Mouse (Mus musculus): ENCODE measurements around the gene Tspan18. TPM values are rescaled to one million over a fixed set of nuclear protein-coding genes. Genes with fewer than 3 reads are reported as not detected.

Gene Tspan18
- polyA plus RNA-seq, 1 experiment from 2014 or later: 20.1 TPM

DNA sequence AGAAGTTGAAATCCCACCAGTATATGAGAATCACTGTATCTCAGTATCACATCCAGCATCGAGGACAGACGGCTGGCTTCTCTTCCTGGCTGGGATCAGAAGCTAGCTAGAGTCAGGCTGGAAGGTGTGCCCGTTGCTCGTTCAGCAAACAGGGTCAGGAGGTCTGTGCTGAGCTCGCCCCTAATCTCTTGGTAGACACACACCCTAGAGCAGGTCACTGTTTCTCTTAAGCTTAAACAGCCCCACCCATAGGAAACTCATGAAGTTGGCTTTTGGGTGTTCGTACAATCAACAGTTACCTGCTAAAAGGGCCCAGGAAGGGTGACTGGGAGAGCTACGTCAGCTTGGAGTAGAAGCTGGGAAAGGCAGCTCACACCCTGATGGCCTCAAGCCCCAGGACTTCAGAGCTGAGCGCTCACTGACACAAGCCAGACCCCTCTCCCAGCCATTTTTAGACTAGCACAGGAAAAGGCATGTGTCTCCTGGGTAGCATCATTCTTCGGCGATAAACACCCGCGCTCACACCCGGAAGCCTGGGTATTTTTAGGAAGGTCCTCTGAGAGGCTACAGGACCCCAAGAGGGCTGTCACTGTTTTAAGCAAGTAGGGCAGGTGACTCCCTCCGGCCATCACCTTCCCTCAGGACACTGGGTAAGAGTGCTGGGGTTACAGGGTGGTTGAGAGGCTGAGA is 24.4 kb downstream of the Tspan18 start:
- ATAC-seq: no peak
- Histone ChIP-seq H3K36me3 (ENCODE audit: control insufficient read depth, insufficient read depth, low read length) (no peaks in the 10 kb centered on the region), H3K4me2 (ENCODE audit: low read length) (no peak overlapping the region), H3K9me3 (replicated peaks; ENCODE audit: control insufficient read depth, low read length, poor library complexity, severe bottlenecking) (no peaks in the 10 kb centered on the region), H3K4me1 (ENCODE audit: control insufficient read depth, insufficient read depth, low read length) (peaks cover 19% of the 10 kb centered on the region), H3K9ac (ENCODE audit: low read depth, low read length) (no peak overlapping the region), H3K27me3 (ENCODE audit: control insufficient read depth, insufficient read depth, low read depth, low read length) (no peaks in the 10 kb centered on the region), H3K27ac (ENCODE audit: low read length) (no peak overlapping the region), H3K4me3 (ENCODE audit: low read depth, low read length) (no peak overlapping the region)
- 93% methylated on average over 14 of the region's 14 CpGs for WGBS

GRCm38 (mm10) chr2:93306898-93307297 is 27.4 kb downstream of the Tspan18 start:
- no peak overlapping the region for H3K9ac ChIP-seq (ENCODE audit: low read depth, low read length)
- H3K36me3 ChIP-seq (ENCODE audit: control insufficient read depth, insufficient read depth, low read length): no peaks in the 10 kb centered on the region
- ATAC-seq: no peak
- no peaks in the 10 kb centered on the region for H3K27me3 ChIP-seq (ENCODE audit: control insufficient read depth, insufficient read depth, low read depth, low read length)
- H3K4me3 ChIP-seq (ENCODE audit: low read depth, low read length): no peak overlapping the region
- H3K4me2 ChIP-seq (ENCODE audit: low read length): no peak overlapping the region
- whole genome bisulfite sequencing: 88% methylated on average over 4 of the region's 4 CpGs
- H3K27ac ChIP-seq (ENCODE audit: low read length): no peak overlapping the region
- H3K4me1 ChIP-seq (ENCODE audit: control insufficient read depth, insufficient read depth, low read length): peaks cover 24% of the 10 kb centered on the region
- H3K9me3 ChIP-seq (replicated peaks; ENCODE audit: control insufficient read depth, low read length, poor library complexity, severe bottlenecking): no peaks in the 10 kb centered on the region

DNA sequence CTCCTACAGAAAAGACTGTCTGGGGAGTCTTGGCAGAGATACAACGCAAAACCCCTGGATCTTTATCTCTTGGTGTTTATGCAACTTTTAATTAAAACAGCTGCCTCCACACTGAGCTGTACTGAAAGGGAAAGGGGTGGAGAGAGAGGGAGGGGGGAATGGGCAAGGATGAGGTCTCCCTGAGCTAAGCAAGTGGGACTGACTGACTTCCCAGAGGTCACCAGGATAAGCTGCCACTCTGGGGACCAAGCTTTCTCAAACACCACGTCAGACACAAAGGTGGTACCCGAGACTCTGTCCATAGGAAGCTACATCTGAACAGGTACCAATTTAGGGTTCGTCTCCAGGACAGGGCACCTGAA is 30.1 kb downstream of the Tspan18 start:
- peak overlapping the region; percentile 68 for H3K27ac ChIP-seq (ENCODE audit: low read length)
- no peak for ATAC-seq
- WGBS: 32% methylated on average over 4 of the region's 4 CpGs

DNA sequence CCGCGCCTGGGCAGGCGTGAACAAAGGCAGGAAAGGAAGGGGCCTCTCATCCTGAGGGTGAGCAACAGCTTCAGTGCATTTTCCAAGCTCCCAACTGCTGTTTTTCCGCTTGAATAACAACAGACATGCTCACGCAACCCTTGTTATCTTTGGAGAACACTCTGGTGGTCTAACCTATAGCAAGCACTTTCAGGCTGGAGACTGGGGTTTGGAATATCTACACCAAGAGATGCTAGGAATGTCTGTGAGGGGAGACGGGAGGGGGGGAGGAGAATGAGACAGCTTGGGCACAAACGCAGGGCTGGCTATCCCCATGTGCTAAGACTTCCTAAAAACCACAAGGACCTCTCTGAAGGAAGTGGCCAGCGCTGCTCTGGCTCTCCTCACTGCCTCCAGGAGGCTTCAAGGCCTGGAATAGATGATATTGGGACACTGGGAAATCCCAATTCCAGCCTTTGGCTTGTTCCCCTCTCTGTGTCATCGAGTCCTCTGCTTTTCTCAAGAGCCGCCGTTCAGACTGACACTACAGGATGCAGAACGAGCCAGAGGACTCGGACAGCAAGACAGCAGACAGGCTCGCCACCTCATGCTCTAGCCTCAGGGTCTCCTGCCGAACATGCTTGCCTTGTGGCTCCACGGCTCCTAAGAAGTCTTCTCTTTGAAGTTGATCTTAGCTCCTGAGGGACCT is 30.6 kb downstream of the Tspan18 start:
- H3K9ac ChIP-seq (ENCODE audit: low read depth, low read length): no peak overlapping the region

More for the DNA sequence above, 30.1 kb downstream of the Tspan18 start:
- Histone ChIP-seq H3K27me3 (ENCODE audit: control insufficient read depth, insufficient read depth, low read depth, low read length) (no peaks in the 10 kb centered on the region), H3K9me3 (replicated peaks; ENCODE audit: control insufficient read depth, low read length, poor library complexity, severe bottlenecking) (no peaks in the 10 kb centered on the region), H3K4me3 (ENCODE audit: low read depth, low read length) (no peak overlapping the region), H3K4me1 (ENCODE audit: control insufficient read depth, insufficient read depth, low read length) (peaks cover 24% of the 10 kb centered on the region), H3K36me3 (ENCODE audit: control insufficient read depth, insufficient read depth, low read length) (no peaks in the 10 kb centered on the region), H3K9ac (ENCODE audit: low read depth, low read length) (no peak overlapping the region), H3K4me2 (ENCODE audit: low read length) (no peak overlapping the region)

DNA sequence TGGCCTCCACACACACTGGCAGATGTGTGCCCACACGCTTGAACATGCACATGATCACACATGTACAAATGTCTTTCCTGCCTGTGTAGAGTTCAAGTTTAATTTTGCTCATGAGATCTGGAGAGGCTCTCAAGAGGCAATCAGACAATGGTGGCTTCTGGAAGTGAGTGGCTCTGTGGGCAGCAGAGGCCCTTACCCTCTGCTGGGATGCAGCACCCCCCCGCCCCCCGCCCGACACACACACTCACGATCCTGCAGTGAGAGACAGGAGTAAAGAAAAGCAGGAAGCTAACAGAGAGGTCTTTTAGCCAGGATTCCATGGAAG is 31.1 kb downstream of the Tspan18 start:
- Histone ChIP-seq H3K4me2 (ENCODE audit: low read length) (no peak overlapping the region), H3K9me3 (replicated peaks; ENCODE audit: control insufficient read depth, low read length, poor library complexity, severe bottlenecking) (no peaks in the 10 kb centered on the region), H3K27me3 (ENCODE audit: control insufficient read depth, insufficient read depth, low read depth, low read length) (no peaks in the 10 kb centered on the region), H3K36me3 (ENCODE audit: control insufficient read depth, insufficient read depth, low read length) (no peaks in the 10 kb centered on the region), H3K27ac (ENCODE audit: low read length) (peak overlapping the region; percentile 68), H3K4me1 (ENCODE audit: control insufficient read depth, insufficient read depth, low read length) (peaks cover 15% of the 10 kb centered on the region), H3K4me3 (ENCODE audit: low read depth, low read length) (no peak overlapping the region), H3K9ac (ENCODE audit: low read depth, low read length) (peak overlapping the region; percentile 50; the same call in 1 of the 2 replicates)
- peak; percentile 47 for ATAC-seq
- 23% methylated on average over 5 of the region's 5 CpGs for WGBS

More for the DNA sequence above, 30.6 kb downstream of the Tspan18 start:
- H3K4me2 ChIP-seq (ENCODE audit: low read length): no peak overlapping the region
- H3K27ac ChIP-seq (ENCODE audit: low read length): peak overlapping the region; percentile 68
- H3K9me3 ChIP-seq (replicated peaks; ENCODE audit: control insufficient read depth, low read length, poor library complexity, severe bottlenecking): no peaks in the 10 kb centered on the region
- H3K36me3 ChIP-seq (ENCODE audit: control insufficient read depth, insufficient read depth, low read length): no peaks in the 10 kb centered on the region
- H3K27me3 ChIP-seq (ENCODE audit: control insufficient read depth, insufficient read depth, low read depth, low read length): no peaks in the 10 kb centered on the region
- H3K4me1 ChIP-seq (ENCODE audit: control insufficient read depth, insufficient read depth, low read length): peaks cover 20% of the 10 kb centered on the region
- no peak overlapping the region for H3K4me3 ChIP-seq (ENCODE audit: low read depth, low read length)
- 9% methylated on average over 16 of the region's 16 CpGs for WGBS
- peak; percentile 34; the same call in 1 of the 2 replicates for ATAC-seq

DNA sequence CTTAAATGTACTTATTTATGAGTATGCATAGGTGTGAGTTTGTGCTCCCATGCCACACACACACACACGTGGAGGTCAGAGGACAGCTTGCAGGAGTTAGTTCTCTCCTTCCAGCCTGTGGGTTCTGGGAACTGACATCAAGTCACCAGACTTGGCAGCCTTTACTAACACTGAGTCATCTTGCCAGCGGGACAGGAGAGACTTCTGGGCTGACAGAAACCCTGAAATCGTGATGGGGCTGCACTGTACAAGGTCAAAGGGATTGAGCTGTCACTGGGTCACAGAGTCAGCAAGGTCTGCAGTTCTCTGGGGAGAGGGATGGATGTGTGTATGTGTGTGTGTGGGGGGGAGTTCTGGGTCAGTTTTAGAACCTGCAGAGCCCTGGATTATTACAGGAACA is 36.6 kb downstream of the Tspan18 start:
- no peak overlapping the region for H3K4me3 ChIP-seq (ENCODE audit: low read depth, low read length)
- no peaks in the 10 kb centered on the region for H3K36me3 ChIP-seq (ENCODE audit: control insufficient read depth, insufficient read depth, low read length)
- no peaks in the 10 kb centered on the region for H3K4me1 ChIP-seq (ENCODE audit: control insufficient read depth, insufficient read depth, low read length)
- no peak overlapping the region for H3K4me2 ChIP-seq (ENCODE audit: low read length)
- H3K27ac ChIP-seq (ENCODE audit: low read length): no peak overlapping the region
- ATAC-seq: no peak
- H3K9me3 ChIP-seq (replicated peaks; ENCODE audit: control insufficient read depth, low read length, poor library complexity, severe bottlenecking): no peaks in the 10 kb centered on the region
- no peaks in the 10 kb centered on the region for H3K27me3 ChIP-seq (ENCODE audit: control insufficient read depth, insufficient read depth, low read depth, low read length)
- WGBS: 89% methylated on average over 3 of the region's 3 CpGs
- H3K9ac ChIP-seq (ENCODE audit: low read depth, low read length): no peak overlapping the region

- Histone ChIP-seq H3K4me3 (ENCODE audit: low read depth, low read length) (no peak overlapping the region), H3K4me2 (ENCODE audit: low read length) (no peak overlapping the region), H3K27ac (ENCODE audit: low read length) (peak overlapping the region; percentile 64), H3K4me1 (ENCODE audit: control insufficient read depth, insufficient read depth, low read length) (peaks cover 38% of the 10 kb centered on the region), H3K9me3 (replicated peaks; ENCODE audit: control insufficient read depth, low read length, poor library complexity, severe bottlenecking) (no peaks in the 10 kb centered on the region), H3K36me3 (ENCODE audit: control insufficient read depth, insufficient read depth, low read length) (no peaks in the 10 kb centered on the region), H3K9ac (ENCODE audit: low read depth, low read length) (peak overlapping the region; percentile 38; the same call in 1 of the 2 replicates), H3K27me3 (ENCODE audit: control insufficient read depth, insufficient read depth, low read depth, low read length) (no peaks in the 10 kb centered on the region)
- WGBS: 25% methylated on average over 13 of the region's 13 CpGs
- ATAC-seq: no peak
Measured at GRCm38 (mm10) chr2:93291186-93291926, 42.9 kb downstream of the Tspan18 start.

- no peak overlapping the region for H3K27ac ChIP-seq (ENCODE audit: low read length)
- H3K9ac ChIP-seq (ENCODE audit: low read depth, low read length): no peak overlapping the region
- H3K9me3 ChIP-seq (replicated peaks; ENCODE audit: control insufficient read depth, low read length, poor library complexity, severe bottlenecking): no peaks in the 10 kb centered on the region
- no peaks in the 10 kb centered on the region for H3K27me3 ChIP-seq (ENCODE audit: control insufficient read depth, insufficient read depth, low read depth, low read length)
- ATAC-seq: no peak
- no peak overlapping the region for H3K4me2 ChIP-seq (ENCODE audit: low read length)
- WGBS: 16% methylated on average over 7 of the region's 7 CpGs
- H3K4me3 ChIP-seq (ENCODE audit: low read depth, low read length): no peak overlapping the region
- H3K4me1 ChIP-seq (ENCODE audit: control insufficient read depth, insufficient read depth, low read length): peaks cover 47% of the 10 kb centered on the region
- H3K36me3 ChIP-seq (ENCODE audit: control insufficient read depth, insufficient read depth, low read length): no peaks in the 10 kb centered on the region
Measured at GRCm38 (mm10) chr2:93290345-93291118, 43.8 kb downstream of the Tspan18 start.
